16 mouse cellular contexts compared by ENCODE assay signal in the genomic region with DNA sequence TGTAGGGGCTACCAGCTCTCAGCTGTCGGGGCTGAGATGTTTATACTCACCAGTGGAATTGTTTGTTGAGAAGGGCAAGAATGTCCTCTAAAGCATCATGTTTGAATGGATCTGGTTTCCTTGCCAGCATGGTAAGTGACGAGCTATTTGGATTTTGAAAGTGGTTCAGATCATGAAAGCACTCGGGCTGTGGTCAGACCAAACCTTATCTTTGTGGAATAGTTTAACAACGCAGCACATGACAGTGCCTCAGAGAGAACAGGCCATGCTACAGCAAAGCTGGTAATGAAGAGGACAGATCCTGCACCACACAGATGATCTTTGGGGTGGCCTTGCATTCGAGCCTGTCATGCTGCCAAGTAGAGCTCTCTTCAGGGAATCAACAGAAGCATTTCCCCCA.
DNase-seq lines count a peak whose midpoint lies in the region; ATAC-seq and TF ChIP-seq lines count a peak whose summit lies in the region.
"Had no signal": no experiment of that assay in that cellular context is flagged by ENCODE, and none has a peak within 500 bp of the region (broad histone marks: within the 10 kb centered on the region; RNA-seq: fewer than 3 reads in every experiment).

No protein-coding gene starts in this region.

- TF ChIP-seq RAD21 in MEL (IDR thresholded peaks at IDR 0.05; ENCODE audit: low read depth, low read length): no peak

- WGBS in heart, embryonic 11.5 days (ENCODE audit: insufficient replicate concordance): 23% methylated on average over 5 of the region's 5 CpGs
- 21% methylated on average over 5 of the region's 5 CpGs for WGBS in lung, embryonic 16.5 days
- WGBS in heart, embryonic 16.5 days: 23% methylated on average over 5 of the region's 5 CpGs

- ATAC-seq in heart, embryonic 11.5 days (replicated peaks; ENCODE audit: insufficient number of reproducible peaks, low FRiP score, low TSS enrichment): no peak
- no peak for ATAC-seq in lung, embryonic 16.5 days (ENCODE audit: low read depth)
- ATAC-seq in heart, embryonic 16.5 days (replicated peaks; ENCODE audit: extremely low read depth, insufficient read depth, low FRiP score): no peak
- ATAC-seq: forebrain, embryonic 15.5 days; midbrain, embryonic 15.5 days had no signal

- no peak for DNase-seq in heart, adult 9 months (ENCODE audit: low spot score in 2 of 2)
- DNase-seq in lung, postnatal 25 days (ENCODE audit: low spot score): no peak
- peak; percentile 6 for DNase-seq in MEL (ENCODE audit: low read depth, low spot score)
- no peak for DNase-seq in embryo, embryonic 9.5 days (ENCODE audit: extremely low spot score)
- DNase-seq in kidney, postnatal 4 days: no peak
- DNase-seq: cerebellum, adult 18-20 months; kidney, adult 9 months; right cerebral cortex, postnatal 4 days had no signal

- no peaks in the 10 kb centered on the region for H3K79me2 ChIP-seq in MEL (ENCODE audit: control insufficient read depth, insufficient read depth, low read length, poor library complexity)

- no peak for TF ChIP-seq CTCF in MEL (IDR thresholded peaks at IDR 0.05 in 2 of 3, conservative IDR thresholded peaks at IDR 0.05 in 1 of 3; ENCODE audit: control insufficient read depth in 1 of 3, insufficient read depth in 1 of 3, low read depth in 2 of 3, low read length in 3 of 3, poor library complexity in 1 of 3, severe bottlenecking in 1 of 3)

- no peak for TF ChIP-seq POLR2A in MEL (IDR thresholded peaks at IDR 0.05; ENCODE audit: control insufficient read depth in 1 of 2, insufficient read depth in 1 of 2, low read depth in 1 of 2, low read length in 2 of 2, poor library complexity in 1 of 2)

- H3K9ac ChIP-seq in heart, embryonic 11.5 days (ENCODE audit: low read depth, low read length): no peak overlapping the region
- H3K9ac ChIP-seq in lung, embryonic 16.5 days (ENCODE audit: low read length): no peak overlapping the region
- no peak overlapping the region for H3K9ac ChIP-seq in MEL (ENCODE audit: control insufficient read depth, low read depth, low read length, poor library complexity, severe bottlenecking)
- H3K9ac ChIP-seq in heart, embryonic 16.5 days (ENCODE audit: low read length): no peak overlapping the region
- H3K9ac ChIP-seq: forebrain, embryonic 15.5 days; hindbrain, embryonic 15.5 days; liver, embryonic 14.5 days; midbrain, embryonic 15.5 days had no signal

- no peaks in the 10 kb centered on the region for H3K9me3 ChIP-seq in heart, embryonic 11.5 days (replicated peaks; ENCODE audit: control insufficient read depth, low read length)
- no peaks in the 10 kb centered on the region for H3K9me3 ChIP-seq in lung, embryonic 16.5 days (ENCODE audit: control insufficient read depth, low read length)
- H3K9me3 ChIP-seq in MEL (replicated peaks; ENCODE audit: insufficient read depth, low read length): no peaks in the 10 kb centered on the region
- H3K9me3 ChIP-seq in heart, embryonic 16.5 days (replicated peaks; ENCODE audit: control insufficient read depth, low read length): no peaks in the 10 kb centered on the region
- H3K9me3 ChIP-seq: forebrain, embryonic 15.5 days; hindbrain, embryonic 15.5 days; midbrain, embryonic 15.5 days; neural tube, embryonic 12.5 days had no signal

- H3K4me1 ChIP-seq in heart, embryonic 11.5 days (ENCODE audit: control insufficient read depth, insufficient read depth, low read length): peaks cover 55% of the 10 kb centered on the region
- peaks cover 50% of the 10 kb centered on the region for H3K4me1 ChIP-seq in lung, embryonic 16.5 days (replicated peaks; ENCODE audit: control insufficient read depth, insufficient read depth, low read length)
- no peaks in the 10 kb centered on the region for H3K4me1 ChIP-seq in MEL (ENCODE audit: control insufficient read depth in 1 of 2, insufficient read depth in 2 of 2, low read length in 2 of 2)
- peaks cover 52% of the 10 kb centered on the region for H3K4me1 ChIP-seq in heart, embryonic 16.5 days (ENCODE audit: control insufficient read depth, insufficient read depth, low read length)

- no peak for TF ChIP-seq EP300 in MEL (IDR thresholded peaks at IDR 0.05; ENCODE audit: low read depth in 1 of 2, low read length in 2 of 2)

- H3K36me3 ChIP-seq in heart, embryonic 11.5 days (ENCODE audit: control insufficient read depth, insufficient read depth, low read length): no peaks in the 10 kb centered on the region
- H3K36me3 ChIP-seq in lung, embryonic 16.5 days (ENCODE audit: control insufficient read depth, insufficient read depth, low read length): no peaks in the 10 kb centered on the region
- no peaks in the 10 kb centered on the region for H3K36me3 ChIP-seq in MEL (ENCODE audit: control insufficient read depth in 1 of 2, insufficient read depth in 2 of 2, low read length in 2 of 2)
- H3K36me3 ChIP-seq in heart, embryonic 16.5 days (ENCODE audit: control insufficient read depth, insufficient read depth): no peaks in the 10 kb centered on the region
- H3K36me3 ChIP-seq: forebrain, embryonic 15.5 days; hindbrain, embryonic 15.5 days; midbrain, embryonic 15.5 days had no signal

- no peak overlapping the region for H3K4me3 ChIP-seq in heart, embryonic 11.5 days (ENCODE audit: low read depth, low read length)
- no peak overlapping the region for H3K4me3 ChIP-seq in lung, embryonic 16.5 days (ENCODE audit: low read length)
- no peak overlapping the region for H3K4me3 ChIP-seq in MEL (ENCODE audit: control insufficient read depth in 1 of 2, insufficient read depth in 1 of 2, low read depth in 2 of 2, low read length in 2 of 2)
- no peak overlapping the region for H3K4me3 ChIP-seq in heart, embryonic 16.5 days (ENCODE audit: low read length)
- H3K4me3 ChIP-seq: forebrain, embryonic 15.5 days; hindbrain, embryonic 15.5 days; midbrain, embryonic 15.5 days; neural tube, embryonic 12.5 days had no signal

- H3K27ac ChIP-seq in heart, embryonic 11.5 days (ENCODE audit: low read depth, low read length): peak overlapping the region; percentile 90; the same call in 1 of the 2 replicates
- peak overlapping the region; percentile 92 for H3K27ac ChIP-seq in lung, embryonic 16.5 days (ENCODE audit: low read length)
- no peak overlapping the region for H3K27ac ChIP-seq in MEL (ENCODE audit: control insufficient read depth, low read depth, low read length)
- H3K27ac ChIP-seq in heart, embryonic 16.5 days (ENCODE audit: low read length): peak overlapping the region; percentile 93
- H3K27ac ChIP-seq: forebrain, embryonic 15.5 days; liver, embryonic 14.5 days; midbrain, embryonic 15.5 days; neural tube, embryonic 12.5 days had no signal

- no peak overlapping the region for H3K4me2 ChIP-seq in heart, embryonic 11.5 days
- H3K4me2 ChIP-seq in lung, embryonic 16.5 days (ENCODE audit: low read depth, low read length): no peak overlapping the region
- H3K4me2 ChIP-seq in heart, embryonic 16.5 days (ENCODE audit: low read depth, low read length): peak overlapping the region; percentile 14; the same call in 1 of the 2 replicates
- H3K4me2 ChIP-seq: forebrain, embryonic 15.5 days; hindbrain, embryonic 15.5 days; midbrain, embryonic 15.5 days; neural tube, embryonic 12.5 days had no signal

- no peaks in the 10 kb centered on the region for H3K27me3 ChIP-seq in heart, embryonic 11.5 days (ENCODE audit: control insufficient read depth, insufficient read depth, low read length)
- no peaks in the 10 kb centered on the region for H3K27me3 ChIP-seq in lung, embryonic 16.5 days (ENCODE audit: control insufficient read depth, insufficient read depth, low read depth, low read length)
- peaks cover 2 to 5% of the 10 kb centered on the region in 2 experiments for H3K27me3 ChIP-seq in MEL (ENCODE audit: control insufficient read depth in 1 of 2, insufficient read depth in 2 of 2, low read length in 2 of 2)
- H3K27me3 ChIP-seq in heart, embryonic 16.5 days (ENCODE audit: control insufficient read depth, insufficient read depth, low read length): no peaks in the 10 kb centered on the region
- H3K27me3 ChIP-seq: forebrain, embryonic 15.5 days; hindbrain, embryonic 15.5 days; midbrain, embryonic 15.5 days; neural tube, embryonic 12.5 days had no signal

TF ChIP-seq in MEL, 35 proteins besides CTCF, POLR2A, EP300 and RAD21:
- TF ChIP-seq USF1 (IDR thresholded peaks at IDR 0.05; ENCODE audit: low read depth, low read length): 0 out of 2 replicates have a peak, but pooled peaks have one; percentile 5
- no peak for TF ChIP-seq SIN3A (IDR thresholded peaks at IDR 0.05; ENCODE audit: low read length)
TF ChIP-seq in MEL: peak in this region for 1.
